Mouse (Mus musculus): ENCODE measurements around the gene Hecw2.

Hecw2 gene

DNA sequence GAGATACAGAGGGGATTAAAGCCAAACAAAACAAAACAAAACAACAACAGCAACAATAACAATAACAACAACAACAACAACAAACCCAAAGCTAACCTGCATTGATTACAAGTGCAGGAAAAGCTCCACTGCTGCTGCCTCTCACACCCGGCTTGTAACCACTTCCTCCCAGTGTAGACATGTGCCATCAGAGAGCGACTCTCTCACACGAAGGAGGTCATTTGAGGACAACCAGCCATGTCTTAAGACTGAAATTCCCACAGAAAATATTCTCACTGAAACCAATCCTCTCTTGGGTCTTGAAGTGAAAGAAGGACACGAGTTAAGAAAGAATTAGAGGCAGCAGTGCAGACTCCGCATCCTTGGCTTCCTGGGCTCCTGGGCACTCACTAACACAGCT is 319.0 kb downstream of the Hecw2 start:
- DNase-seq: no peak

- no peak for DNase-seq
These were observed 327.7 kb downstream of the Hecw2 start for GRCm38 (mm10) chr1:53867316-53867715.

DNA sequence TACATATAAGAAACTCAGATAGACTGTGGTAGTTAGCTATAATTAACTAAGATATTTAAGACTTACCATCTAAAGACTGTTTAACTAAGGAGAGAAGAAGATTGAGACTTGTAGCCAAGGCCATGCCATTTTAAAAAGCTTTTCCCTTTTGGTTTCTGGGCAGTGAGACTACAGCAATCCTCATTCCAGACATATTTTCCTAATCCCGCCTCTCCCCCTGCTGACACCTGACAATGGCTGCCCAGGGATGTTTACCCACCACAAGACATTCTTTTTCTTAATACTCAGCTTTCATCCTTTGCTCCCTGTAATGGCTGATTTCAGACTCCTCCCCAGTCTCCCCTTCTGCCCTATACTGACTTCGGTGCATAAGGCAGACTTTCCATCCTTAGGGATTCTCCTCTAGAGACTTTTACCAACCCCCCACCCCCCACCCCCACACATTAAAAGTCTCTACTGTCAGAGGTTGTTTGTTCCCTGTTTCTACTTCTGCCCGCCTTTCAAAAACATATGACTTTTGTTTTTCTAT is 328.5 kb downstream of the Hecw2 start:
- DNase-seq: no peak

- DNase-seq: no peak
These were observed 330.9 kb downstream of the Hecw2 start for GRCm38 (mm10) chr1:53864046-53864445.

GRCm38 (mm10) chr1:53860611-53861010 is 334.4 kb downstream of the Hecw2 start:
- no peak for DNase-seq

- DNase-seq: no peak
These were observed 335.8 kb downstream of the Hecw2 start for GRCm38 (mm10) chr1:53859175-53859574.

GRCm38 (mm10) chr1:53856501-53857103 is 338.4 kb downstream of the Hecw2 start:
- no peak for DNase-seq

- no peak for DNase-seq
These were observed 339.2 kb downstream of the Hecw2 start for GRCm38 (mm10) chr1:53855732-53856131.

- no peak for DNase-seq
These were observed 342.8 kb downstream of the Hecw2 start for GRCm38 (mm10) chr1:53852086-53852610.

DNA sequence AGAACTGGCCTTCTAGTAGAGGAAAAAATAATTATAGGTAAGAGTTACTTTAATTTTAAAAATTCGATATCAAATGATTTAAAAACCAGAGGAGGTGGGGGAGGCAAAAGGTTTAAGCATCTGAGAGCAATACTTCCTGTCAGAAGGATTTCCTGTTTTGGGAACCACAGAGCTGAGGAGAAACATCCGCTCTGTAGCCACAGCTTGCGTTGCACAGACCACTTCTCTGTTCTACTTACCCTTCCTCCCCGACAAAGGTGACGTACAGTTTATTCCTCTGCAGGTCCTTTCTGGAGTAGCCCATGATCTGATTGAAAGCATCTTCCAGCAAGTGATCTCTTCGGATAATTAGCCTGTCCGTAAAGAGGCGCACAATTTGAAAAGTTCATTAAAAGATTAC is 343.6 kb downstream of the Hecw2 start:
- DNase-seq: no peak

GRCm38 (mm10) chr1:53850891-53851290 is 344.1 kb downstream of the Hecw2 start:
- no peak for DNase-seq

DNA sequence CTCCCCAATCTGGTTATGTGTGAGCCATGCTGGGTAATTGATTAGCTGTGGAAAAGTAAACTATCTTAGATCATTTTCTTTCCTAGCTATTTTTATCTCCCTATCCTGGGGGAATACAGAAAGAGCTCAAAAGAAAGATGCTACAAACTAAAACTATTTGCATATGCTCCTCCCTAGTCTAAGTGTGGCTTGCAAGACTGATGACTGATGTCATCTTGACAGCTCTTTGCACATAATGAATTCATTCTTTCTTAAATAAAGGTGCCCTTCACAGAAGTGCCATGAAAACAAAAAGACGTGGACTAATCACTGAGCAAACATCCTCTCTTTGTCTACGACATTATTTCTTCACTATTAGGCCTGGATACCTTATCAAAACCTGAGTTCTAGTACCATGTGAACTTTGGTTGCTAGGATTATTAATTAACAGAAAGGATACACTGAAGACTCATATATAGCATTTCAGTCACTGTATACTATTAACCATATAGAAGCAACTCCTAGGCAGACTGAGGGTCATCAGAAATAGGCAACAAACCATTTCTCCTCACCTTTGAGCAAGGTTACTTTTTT is 348.2 kb downstream of the Hecw2 start:
- DNase-seq: no peak

DNA sequence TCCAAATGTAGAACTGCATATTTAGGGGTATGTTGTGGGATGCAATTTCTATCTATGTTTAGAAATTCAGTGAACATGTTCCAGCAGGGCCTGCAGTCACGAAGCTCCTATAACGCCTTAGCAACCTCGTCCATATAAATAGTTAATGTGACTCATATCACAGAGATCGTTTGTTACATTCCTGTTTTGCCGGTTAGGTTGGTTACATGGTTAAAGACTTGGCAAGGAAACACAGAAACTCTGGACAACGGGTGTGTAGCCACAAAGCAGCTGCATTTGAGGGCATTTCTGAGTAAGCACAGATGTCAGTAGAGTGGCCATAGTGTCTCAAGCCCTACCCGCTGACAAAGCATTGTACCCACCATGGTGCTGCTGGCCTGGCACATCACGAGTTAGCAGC is 349.1 kb downstream of the Hecw2 start:
- DNase-seq: no peak

DNA sequence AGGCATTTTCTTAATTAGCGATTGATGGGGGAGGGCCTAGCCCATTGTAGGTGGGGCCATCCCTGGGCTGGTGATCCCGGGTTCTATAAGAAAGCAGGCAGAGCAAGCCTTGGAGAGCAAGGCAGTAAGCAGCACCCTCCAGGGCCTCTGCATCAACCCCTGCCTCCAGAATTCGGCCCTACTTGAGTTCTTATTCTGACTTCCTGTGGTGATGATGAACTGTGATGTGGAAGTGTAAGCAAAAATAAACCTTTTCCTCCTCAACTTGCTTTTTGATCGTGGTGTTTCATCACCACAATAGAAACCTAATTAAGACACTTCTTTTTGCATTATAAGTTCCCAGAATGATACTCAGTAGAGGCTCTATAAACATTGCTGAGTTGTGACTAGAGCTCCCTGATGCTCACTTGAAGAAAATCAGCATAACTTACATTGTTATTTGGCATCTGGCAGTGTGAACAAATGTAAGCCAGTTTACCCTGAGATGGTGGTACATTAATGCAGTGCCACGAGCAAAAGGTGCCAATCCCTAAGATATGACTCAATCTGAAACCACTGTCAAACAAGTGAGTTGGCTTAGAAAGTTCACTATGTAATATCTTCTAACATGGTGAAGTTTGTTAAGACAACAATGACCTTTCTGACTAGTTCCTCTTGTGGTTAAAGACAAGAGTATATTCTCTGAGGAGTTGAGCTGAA is 349.9 kb downstream of the Hecw2 start:
- DNase-seq: no peak

DNA sequence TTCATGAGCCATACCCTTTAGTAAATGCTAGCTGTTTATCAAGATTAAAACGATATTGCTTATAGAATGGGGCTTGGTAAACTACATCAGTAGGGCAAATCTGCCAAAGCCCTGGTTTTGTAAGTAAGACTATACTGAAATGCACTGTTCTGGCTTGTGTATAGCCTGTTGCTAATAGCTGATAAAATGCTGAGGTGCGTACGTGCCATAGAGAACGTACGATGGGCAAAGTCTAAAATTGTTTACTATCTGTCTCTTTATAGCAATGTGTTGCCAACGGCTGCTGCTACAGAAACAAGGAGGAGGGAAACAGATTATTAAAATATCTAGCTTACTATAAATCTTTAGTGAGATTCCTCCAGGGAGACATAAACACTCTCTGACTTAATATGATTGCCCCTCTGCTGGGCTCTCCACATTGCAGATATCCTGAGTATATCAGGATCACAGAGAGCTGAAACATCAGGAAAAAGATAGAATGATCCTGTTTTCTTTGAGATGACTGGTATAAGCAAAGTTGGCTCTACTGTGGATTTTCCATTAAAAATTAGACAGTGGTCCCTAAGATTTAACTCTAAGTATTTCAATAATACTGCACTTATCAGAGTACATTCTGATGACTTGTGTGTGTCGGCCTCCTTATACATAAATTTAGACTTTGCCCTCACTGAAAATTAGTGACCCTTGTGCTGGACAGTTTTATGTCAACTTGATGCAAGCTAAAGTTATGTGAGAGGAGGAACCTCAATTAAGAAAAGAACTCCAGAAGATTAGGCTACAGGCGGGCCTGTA is 350.6 kb downstream of the Hecw2 start:
- DNase-seq: no peak

GRCm38 (mm10) chr1:53843051-53843450 is 351.9 kb downstream of the Hecw2 start:
- DNase-seq: no peak

DNA sequence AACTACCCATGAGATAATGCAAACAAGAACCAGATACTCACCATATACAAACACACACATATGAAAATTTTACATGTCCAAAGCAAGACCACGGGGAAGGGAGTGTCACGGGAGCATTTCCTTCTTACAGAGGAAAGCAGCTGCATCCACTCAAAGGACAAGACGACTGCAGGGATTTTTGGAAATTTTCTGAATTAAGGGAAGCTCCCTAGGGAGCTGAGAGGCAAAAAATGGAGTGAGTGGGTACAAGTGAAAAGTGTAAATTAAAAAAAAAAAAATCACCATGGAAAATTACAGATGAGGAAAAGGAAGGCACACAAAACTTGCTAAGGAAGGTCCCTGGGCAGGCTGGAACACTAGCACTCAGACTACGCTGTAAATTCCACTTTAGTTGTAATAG is 353.9 kb downstream of the Hecw2 start:
- DNase-seq: no peak

- no peak for DNase-seq
These were observed 355.6 kb downstream of the Hecw2 start for GRCm38 (mm10) chr1:53839392-53839791.

DNA sequence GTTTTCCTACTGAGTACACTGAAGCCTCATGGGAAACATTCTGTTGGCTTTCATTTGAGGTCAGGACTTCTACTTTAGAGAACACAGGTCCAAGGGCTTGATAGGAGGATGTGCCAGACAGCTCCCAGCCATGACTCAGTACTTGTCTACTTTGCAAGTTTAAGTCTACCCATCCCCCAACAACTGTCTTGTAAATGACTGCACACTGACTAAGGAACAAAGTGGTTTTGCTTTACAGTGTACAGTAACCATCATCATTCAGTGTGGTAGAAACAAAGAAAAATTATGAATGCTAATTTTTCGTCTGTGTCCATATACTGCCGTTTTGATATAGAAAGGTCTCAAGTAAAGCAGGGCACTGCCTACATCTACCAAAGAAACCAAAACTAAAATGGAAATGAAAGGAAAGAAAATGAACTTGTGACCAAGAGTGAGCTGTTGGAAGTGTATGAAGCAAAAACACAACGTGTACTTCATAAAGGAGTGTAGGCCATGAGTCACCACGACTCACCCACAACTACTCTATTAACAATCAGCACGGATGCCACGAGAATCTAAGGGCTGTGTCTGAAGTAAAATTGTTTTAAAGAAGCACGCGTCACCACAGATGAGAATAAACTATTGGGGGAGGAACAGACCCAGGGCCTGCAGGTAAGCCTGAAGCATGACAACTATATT is 356.6 kb downstream of the Hecw2 start:
- no peak for DNase-seq

DNA sequence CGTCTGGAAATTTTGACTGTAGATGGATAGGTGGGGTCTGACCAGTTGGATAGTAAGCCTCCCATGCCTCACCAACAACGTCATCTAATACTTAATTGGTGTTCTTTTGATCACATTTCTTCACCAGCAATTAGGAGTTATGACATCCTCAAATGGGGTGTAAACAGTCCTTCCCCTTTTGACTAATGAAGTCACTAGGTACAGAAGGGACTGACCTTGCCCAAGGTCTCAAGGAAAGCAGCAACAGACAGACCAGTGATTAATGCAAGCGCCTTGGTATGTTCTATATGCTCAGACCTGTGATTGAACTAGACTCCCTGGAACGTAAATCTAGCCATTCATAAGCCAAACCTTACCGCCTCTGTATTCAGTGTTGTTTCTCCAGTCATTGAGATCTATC is 364.7 kb downstream of the Hecw2 start:
- DNase-seq: no peak

DNA sequence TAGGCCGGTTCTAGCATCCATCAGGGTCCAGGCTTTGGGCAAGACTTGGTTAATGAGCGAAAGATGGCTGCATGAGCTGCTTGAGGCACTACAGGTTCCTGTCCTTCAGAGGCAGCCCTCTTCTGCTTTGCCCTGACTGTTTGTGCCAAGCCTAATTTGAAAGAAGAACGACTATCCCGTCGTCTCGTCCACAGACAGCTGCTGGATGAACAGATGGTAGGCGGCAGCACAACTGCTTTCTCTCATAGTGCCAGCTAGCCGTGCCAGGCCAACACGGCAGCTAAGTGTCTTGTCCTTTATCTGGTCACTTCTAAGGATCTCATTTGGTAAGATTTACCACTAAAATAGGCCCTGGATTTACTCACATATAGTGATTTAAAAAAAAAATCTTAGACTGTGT is 365.9 kb downstream of the Hecw2 start:
- DNase-seq: peak; percentile 7 to 16
